Mouse (Mus musculus) mouse trophoblast stem cell (cell line): ENCODE measurements around the gene Hoxc4.

Source experiments
- in situ Hi-C, 2 experiments: fragments of 300-500 bp; cut with MseI, MboI; formaldehyde crosslinking; loops; 2 replicates in 1 of 2; 3 replicates in 1 of 2; pipeline ENCODE4 v1.15.1; 2025

Hoxc4 gene

GRCm38 (mm10) chr15:103011928-103012486 is 6.7 kb upstream of the Hoxc4 start:
- in situ Hi-C loops: loop anchor here (5.0 to 10.0 kb wide), 2 partner anchors 123 to 160 kb away; no protein-coding TSS in a partner anchor

- in situ Hi-C loops: loop anchor here (5.0 to 10.0 kb wide), 2 partner anchors 121 to 159 kb away; no protein-coding TSS in a partner anchor
Observed at GRCm38 (mm10) chr15:103013238-103013984, 5.3 kb upstream of the Hoxc4 start.

GRCm38 (mm10) chr15:103014166-103015008 is 4.3 kb upstream of the Hoxc4 start:
- in situ Hi-C loops: loop anchor here (5.0 to 10.0 kb wide), 2 partner anchors 120 to 158 kb away; no protein-coding TSS in a partner anchor

- in situ Hi-C loops: loop anchor here in 1 of 2 experiments (10.0 kb wide), 1 partner anchor 120 kb away; no protein-coding TSS in a partner anchor
Observed at GRCm38 (mm10) chr15:103015009-103015399, 3.7 kb upstream of the Hoxc4 start.

GRCm38 (mm10) chr15:103015406-103016166 is 3.1 kb upstream of the Hoxc4 start:
- in situ Hi-C loops: loop anchor here in 1 of 2 experiments (10.0 kb wide), 1 partner anchor 119 kb away; no protein-coding TSS in a partner anchor

- in situ Hi-C loops: loop anchor here in 1 of 2 experiments (5.0 kb wide), 1 partner anchor 106 kb away; no protein-coding TSS in a partner anchor
Observed at GRCm38 (mm10) chr15:103020899-103021418, 2.2 kb downstream of the Hoxc4 start.

GRCm38 (mm10) chr15:103021544-103021943 is 2.8 kb downstream of the Hoxc4 start:
- in situ Hi-C loops: loop anchor here in 1 of 2 experiments (5.0 kb wide), 1 partner anchor 106 kb away; no protein-coding TSS in a partner anchor

GRCm38 (mm10) chr15:103024131-103024530 is 5.4 kb downstream of the Hoxc4 start:
- in situ Hi-C loops: loop anchor here in 1 of 2 experiments (5.0 kb wide), 1 partner anchor 103 kb away; no protein-coding TSS in a partner anchor

GRCm38 (mm10) chr15:103027266-103028235 is 8.8 kb downstream of the Hoxc4 start:
- in situ Hi-C loops: no loop called here

GRCm38 (mm10) chr15:103028916-103029512 is 10.3 kb downstream of the Hoxc4 start:
- in situ Hi-C loops: no loop called here

GRCm38 (mm10) chr15:103030142-103030541 is 11.4 kb downstream of the Hoxc4 start:
- in situ Hi-C loops: no loop called here

GRCm38 (mm10) chr15:103032167-103032566 is 13.4 kb downstream of the Hoxc4 start:
- in situ Hi-C loops: no loop called here

GRCm38 (mm10) chr15:103032646-103033575 is 14.2 kb downstream of the Hoxc4 start:
- in situ Hi-C loops: no loop called here

GRCm38 (mm10) chr15:103034043-103034806 is 15.5 kb downstream of the Hoxc4 start:
- in situ Hi-C loops: no loop called here

- in situ Hi-C loops: no loop called here
Observed at GRCm38 (mm10) chr15:103034807-103035547, 16.2 kb downstream of the Hoxc4 start.

- in situ Hi-C loops: no loop called here
Observed at GRCm38 (mm10) chr15:103035548-103035881, 16.8 kb downstream of the Hoxc4 start.

- in situ Hi-C loops: no loop called here
Observed at GRCm38 (mm10) chr15:103037579-103037978, 18.8 kb downstream of the Hoxc4 start.
